Mouse (Mus musculus) lung, postnatal 10 days (tissue): ENCODE measurements around the gene Gid8.
A peak's percentile ranks its signal among the peaks of the same experiment; 100 is the strongest.

Experiments used
- DNase-seq: peaks from one replicate; pipeline ENCODE4 v3.0.0; 2021

Gene Gid8

DNA sequence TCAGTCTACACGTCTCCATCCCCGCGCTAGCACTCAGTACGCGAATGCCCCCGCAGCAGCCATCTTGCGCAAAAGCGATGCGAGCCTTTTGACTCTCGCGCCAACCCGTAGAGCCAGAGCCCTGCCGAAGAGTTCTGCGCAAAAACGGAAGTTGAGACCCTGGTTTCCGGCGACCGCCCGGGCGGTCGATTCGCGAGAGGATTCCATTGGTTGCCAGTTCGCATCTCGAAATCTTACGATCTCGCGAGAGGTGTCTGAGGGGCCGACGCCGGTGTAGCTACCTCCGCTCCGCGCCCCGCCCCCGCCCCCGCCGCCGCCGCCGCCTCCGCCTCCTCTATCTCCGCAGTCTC, at the start of gene Gid8, which contains the start of gene Dido1:
Gid8 (plus strand) TSS at position 195 of the 350 bp plus-strand sequence.
Dido1 (minus strand) TSS at position 77 of the 350 bp plus-strand sequence.
- DNase-seq = peak; percentile 98

DNA sequence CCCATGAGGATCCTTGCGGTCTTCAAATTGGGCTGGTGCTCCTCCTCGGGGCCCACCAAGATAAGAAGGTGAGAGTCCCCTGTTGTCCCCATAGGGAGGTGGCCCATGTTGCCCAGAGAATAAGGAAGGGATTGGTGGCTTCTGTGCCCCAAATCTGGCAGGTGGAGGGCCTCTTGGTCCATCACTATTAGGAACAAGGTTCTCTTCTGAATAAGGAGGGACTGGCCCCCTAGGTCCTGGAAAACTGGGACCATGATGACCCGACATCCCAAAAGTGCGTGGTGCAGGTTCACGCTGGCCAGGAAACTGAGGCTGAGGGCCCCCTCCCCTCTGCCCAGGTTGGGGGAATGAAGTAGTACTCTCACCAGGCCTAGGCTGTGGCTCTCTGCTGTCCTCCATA, 49.4 kb upstream of the Gid8 start:
- DNase-seq = no peak

DNA sequence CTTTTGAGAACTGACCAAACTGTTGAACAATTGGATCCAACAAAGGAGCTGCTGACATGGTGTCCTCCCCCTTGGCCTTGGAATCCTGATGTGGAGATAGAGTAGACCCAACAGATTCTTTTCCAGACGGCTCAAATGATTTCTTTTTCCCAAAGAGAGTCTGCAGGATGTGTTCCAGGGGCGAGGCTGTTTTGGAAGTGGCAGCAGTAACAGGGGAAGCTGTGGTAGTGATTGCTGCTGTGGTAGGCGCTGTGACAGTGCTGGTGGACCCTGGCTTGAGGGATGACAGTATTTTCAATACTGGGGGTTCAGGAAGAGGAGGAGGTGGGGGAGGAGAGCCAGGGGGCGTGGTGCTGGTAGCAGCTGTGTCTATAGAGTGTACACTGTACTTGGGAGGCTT, 47.9 kb upstream of the Gid8 start:
- no peak for DNase-seq

DNA sequence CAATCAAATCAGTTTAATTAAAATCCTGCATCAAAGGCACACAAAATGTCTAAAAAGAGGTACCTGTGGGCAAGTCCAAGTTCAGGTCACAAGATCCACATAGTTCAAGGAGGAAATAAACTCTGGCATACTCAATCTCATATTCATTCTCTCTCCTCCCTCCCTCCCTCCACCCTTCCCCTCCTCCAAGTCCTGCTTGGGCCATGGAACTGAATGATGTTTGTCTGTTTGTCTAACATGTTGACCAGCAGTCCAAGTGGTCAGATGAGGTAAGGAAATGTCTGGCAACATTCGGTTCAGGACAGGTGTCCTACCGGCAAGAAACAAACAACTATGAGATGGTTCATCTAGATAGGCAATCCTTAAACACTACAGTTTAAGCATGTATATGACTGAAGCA, 33.2 kb upstream of the Gid8 start:
- DNase-seq = no peak

DNA sequence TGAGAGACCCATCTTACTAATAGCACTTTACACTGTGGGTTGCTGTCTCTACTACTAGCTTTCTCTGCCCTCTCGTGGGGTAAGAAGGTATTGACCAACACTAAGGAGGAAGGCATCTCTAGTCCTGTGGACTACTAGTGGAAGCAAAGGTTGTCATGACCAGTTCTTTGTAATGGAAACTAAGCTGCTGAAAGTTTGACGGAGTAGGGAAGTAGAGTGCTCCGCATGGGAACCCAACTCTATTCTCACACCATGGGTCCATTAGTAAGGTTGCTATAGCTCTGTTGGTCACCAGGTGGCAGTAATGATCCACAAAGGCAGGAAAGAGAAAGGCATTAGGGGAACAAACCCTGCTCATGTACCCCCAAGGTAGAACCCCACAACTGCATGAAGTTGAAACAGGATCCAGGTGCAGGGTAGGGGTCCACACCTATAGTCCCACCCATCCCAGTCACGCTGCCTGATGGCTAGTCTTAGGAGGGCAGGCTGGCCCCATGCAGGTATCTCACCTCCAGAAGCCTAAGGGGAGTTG, 31.2 kb upstream of the Gid8 start:
- peak; percentile 76 for DNase-seq

DNA sequence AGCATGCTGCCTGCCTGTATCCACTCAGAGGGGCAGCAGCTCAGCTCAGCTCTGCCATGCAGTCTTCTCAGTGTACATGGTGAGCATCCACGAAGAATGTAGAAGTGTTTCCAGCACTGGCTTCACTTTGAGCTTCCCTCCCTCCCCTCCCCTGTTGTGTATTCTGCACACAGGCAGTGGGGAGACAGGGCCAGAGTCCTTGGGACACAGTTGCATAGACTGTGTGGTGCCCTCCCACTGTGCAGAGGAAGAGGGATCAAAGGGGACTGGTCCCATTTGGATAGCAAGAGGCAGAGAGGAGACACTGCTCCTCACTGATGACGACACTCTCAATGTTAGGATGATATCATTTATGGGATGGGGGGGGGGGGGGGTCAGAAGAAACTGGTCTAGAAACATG, 28.7 kb upstream of the Gid8 start:
- DNase-seq = no peak

DNA sequence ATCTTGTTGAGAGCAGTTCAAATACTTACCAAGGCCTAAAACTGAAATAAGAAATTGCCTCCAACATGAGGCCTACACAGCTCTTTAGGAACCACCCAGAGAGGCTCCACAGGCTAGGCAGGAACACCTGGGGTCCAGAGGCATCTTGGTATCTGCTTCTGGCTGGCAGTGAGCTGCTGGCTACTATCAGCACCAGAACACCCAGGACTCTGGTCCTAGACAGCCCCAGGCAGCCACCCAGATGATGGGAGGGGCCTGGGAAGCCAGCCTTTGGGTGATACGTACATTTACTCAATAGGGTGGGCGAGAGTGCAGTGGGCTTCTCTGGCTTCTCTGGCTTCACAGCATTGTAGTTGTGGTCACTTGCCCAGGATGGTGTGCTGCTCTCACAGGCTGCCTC, 26.4 kb upstream of the Gid8 start:
- no peak for DNase-seq

DNA sequence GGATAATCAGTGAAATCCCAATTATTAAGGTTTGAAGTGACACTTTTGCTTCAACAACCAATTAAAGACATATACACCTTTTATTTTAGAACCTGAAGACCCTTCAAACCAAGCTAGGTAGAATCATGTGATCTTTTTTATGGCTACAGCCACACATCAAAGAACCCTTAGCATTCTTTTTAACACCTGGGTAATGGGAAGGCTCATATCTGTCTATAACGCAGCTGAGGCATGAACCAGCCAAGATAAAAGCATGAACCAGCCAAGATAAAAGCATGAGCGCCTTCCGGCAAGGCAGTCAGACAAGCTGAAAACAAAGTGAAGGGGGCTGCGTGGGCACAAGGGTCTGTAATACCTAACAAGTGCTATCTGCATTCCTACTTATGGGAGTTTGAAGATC, 25.9 kb upstream of the Gid8 start:
- DNase-seq = no peak

DNA sequence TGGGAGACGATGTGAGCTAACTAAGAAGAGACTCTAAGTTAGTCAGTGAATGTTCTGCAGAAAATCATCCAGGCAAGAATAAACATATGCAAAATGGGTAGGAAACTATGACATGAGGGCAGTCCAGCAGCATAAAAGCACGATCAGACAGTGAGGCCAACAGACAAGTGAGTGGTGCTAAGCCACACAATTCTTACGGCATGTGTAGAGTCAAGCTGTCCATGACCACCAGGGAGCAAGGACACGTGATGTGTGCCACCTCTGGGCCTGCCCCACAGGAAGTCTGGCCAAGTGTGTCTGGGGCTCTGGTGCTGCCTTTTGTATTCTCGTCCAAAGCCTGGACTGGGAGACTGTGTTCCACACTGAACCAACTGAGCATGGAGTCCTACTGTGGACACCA, 20.1 kb upstream of the Gid8 start:
- DNase-seq = no peak

DNA sequence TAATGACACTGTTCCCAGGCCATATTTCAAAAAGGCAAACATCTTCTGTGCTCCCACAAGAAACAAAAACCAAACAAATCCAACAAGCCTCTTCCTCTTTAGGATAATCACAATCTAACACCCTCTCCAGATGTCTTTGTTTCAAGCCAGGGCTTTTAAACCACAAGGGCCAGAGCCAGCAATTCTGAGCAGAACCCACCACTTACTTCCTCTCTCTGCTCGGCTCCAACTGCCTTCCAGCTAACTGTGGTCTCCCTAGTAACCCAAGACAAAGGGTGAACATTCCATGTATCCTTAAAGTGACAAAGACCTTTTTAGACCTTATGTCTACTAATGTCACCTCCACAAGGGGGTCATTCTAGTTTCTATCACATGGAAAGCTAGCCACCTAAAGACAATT, 17.3 kb upstream of the Gid8 start:
- peak; percentile 65 for DNase-seq

DNA sequence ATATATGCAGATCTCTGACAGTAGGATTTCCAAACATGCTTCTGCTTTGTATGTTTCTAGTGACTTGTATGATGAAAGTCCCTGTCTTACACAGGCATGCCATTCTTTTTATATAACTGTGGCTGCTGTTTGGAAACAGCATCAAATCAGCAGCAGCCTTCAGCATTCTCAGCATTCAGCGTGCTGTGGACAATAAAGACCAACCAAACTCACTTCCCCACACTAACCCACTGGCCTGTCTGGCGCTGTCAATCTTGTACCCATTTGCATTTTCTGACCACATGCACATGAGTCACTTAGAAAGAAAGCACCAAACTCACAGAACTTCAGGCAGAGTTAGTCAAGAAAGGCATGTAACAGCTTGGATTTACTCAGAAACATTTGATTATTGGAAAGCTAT, 14.7 kb upstream of the Gid8 start:
- DNase-seq = no peak

DNA sequence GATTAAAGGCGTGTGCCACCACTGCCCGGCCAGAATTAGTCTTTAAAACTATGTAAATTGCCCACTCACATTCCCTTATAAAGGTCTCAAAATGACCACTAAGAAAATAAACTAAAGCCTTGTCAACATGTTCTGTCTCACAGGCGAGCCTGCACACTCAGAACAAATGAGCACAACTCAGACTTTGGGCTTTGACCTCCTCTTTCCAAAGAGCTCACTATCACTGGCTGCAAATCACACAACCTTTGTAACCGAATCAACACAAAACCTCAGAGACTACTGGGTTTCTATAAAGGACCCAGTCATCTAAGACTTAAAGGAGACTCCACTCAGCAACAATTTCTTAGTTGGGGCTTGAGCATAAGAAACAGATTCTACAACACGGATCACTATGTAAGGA, 9.5 kb upstream of the Gid8 start:
- DNase-seq = no peak

DNA sequence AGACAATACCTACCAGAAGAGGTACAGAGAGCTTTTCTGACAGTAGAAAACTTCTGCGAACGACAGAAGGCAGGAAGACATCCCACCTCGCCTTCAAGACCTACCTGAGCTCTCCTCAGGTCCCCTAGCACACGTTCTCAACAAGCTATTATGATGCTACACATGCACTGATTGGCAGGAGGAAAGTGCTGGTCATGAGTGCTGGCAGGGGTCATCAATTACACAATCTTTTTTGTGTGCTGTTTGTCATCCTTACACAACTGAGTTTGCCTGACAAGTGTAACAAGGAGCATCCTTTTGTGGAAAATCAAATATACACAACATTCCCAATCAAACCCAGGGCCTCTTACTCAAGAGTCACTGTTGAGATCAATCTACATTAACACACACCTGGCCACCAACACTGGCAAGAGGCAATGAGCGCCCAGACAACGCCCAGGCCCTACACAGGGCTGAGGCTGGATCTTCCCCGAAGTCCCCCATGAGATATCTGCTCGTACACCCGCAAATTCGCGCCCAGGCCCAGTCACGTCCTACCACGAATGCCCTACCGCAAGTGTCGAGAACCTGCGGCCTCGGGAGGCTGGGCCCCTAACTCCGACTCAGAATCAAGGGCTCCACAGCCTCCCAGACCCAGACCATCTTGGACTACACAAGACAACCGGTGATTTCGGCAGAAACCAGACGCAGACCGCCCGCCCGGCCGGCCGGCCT, 8.7 kb upstream of the Gid8 start:
- DNase-seq = no peak

DNA sequence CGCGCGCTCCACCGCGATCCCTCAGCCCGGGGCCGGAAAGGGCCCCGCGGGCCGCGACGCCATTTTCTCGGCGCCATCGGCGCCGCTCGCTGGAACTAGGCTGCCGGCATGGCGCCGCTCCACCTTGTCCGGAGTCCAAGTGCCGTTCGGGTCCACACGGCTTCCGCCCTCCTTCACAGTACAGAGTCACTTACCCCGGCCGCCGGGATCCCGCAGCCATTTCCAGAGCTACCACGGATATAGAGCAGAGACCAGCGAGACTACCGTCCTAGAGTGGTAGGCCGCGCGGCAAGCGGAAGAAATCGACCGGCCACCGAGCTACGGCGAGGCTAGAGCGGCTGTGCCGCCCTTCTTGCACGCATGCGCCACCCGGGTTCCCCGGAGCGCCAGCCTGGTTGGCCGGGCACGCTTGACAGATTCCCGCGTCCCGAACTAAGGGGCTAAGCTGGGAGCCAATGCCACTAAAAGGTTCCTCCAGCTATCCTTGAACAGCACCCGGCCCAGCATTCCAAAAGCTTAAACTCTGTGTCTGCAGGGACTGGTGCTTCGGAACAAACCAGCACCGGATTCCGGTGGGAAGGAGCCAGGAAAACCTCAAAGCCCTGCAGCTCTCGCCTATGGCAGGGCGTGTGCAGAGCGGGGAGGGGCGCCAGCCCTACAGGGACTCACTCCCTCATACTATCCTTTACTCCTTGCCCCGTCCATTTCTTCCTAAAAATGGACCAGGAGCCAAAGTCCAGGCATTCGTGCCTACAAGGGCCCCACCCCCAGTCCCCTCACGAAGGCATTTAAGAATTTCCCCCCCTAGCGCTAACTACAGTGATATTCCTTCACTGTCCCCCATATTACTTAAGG, 7.9 kb upstream of the Gid8 start:
- peak; percentile 94 for DNase-seq

DNA sequence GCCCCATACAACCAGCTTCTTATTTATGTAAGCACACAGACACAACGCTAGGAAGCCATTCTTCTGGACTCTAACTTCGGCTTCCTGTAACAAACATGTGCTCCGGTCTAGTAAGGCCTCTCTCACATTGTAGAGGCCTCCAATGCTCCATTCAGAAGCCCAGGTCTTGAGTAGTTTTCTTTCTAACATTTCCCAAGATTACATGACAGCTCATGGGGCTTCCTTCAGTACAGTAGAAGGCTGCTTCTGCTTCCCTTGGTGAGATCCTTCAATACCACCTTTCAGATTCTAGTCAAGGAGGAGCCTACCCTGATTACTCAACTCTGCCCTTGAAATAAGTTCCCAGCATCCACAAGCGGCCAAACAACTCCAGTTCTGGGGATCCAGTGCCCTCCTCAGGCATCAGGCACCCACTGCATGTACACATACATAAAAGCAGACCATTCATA, 7.2 kb upstream of the Gid8 start:
- DNase-seq = no peak

DNA sequence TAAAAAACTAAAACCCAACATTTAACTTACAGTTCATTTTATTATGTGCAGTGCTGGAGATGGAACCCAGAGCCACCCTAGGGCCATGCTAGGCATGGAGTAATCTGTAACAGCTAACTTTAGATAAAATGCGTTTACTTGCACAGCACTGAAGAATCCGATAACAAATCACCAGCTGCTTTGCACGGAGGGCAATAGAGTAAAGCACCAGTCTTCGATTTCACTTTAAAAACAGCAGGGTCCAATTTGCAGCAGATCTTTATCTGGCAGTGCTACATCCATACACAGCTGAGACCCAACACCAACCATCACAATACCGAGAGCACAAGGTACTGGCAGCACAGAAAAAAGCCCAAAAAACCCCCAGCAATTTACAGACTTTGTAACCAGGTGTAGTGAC, 6.7 kb upstream of the Gid8 start:
- no peak for DNase-seq

DNA sequence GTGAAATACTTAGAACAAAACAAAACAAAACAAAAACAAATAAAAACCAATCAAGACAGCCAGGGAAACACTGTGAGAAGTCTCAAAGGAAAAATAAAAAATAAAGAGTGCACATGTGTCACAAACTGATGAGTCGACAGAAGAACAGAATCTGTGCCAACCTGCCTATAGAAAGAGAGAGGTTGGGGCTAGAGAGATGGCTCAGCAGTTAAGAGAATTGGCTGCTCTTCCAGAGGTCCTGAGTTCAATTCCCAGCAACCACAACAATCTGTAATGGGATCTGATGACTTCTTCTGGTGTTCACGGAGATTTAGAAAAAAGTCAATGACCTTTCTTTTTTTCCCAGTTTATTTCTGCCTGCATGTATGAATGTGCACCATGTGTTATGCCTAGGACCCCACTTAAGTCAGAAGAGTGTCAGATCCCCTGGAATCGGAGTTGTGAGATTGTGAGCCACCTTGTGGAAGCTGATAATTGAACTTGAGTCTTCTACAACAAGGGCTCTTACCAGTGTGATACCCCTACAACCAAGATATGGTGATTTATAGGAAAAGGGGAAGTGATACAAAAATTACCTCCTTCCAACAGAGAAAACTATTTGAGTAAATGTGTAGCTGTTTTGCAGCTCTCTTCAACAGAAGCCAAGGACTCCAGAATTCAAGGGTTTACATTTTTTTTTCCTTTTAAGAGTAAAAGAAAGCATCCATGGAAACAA, 6.1 kb upstream of the Gid8 start:
- DNase-seq = no peak

DNA sequence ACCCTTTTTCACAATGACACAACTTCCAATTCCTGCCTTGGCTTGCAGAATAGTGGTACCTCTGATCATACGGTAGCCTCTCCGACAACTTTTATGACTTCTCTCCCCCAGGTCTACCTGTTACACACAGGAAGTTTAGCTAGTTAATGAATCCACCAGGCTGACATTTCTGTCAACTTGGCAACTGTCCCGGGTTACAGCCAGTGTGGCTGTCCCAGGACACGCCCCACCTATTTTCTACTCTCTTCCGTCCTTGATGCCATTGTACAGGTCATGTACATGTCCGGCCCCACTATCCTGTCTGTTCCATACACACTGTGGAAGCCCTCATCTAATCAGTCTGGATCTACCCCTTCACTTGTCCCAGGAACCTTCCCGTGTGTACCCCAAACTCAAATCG, 5.3 kb upstream of the Gid8 start:
- DNase-seq = peak; percentile 45

DNA sequence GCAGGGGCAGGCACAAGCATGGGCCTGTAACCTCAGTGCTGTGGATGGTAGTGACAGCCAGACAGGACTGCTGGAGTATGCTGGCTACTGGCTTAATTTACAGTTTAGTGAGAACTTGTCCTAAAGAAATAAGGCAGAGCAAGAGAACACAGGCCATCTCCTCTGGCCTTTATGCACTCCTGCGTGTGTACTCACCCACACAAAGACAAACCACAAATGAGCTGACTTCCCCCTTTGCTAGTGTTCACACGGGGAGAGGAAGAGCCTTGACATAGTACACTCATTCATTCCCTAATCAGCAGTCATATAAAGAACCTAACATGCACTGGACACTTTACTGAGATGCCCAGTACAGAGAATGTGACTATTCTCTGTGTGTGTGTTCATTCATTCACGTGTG, 4.9 kb upstream of the Gid8 start:
- no peak for DNase-seq

DNA sequence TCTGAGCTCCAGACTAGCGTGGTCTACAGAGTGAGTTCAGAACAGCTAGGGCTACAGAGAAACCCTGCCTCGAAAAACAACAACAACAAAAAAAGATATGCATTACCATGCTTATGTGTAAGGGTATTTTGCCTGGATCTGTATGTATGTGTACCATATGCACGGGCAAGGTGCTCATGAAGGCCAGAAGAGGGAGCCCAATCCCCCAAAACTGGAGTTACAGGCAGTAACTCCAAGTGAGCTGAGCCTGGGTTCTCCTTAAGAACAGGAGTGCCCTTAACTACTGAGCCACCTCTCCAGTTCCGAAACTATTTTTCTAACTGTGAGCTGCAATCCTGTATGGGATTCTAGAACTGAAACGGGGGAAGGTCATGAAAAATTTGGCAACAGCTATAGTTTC, 3.9 kb upstream of the Gid8 start:
- DNase-seq = no peak

DNA sequence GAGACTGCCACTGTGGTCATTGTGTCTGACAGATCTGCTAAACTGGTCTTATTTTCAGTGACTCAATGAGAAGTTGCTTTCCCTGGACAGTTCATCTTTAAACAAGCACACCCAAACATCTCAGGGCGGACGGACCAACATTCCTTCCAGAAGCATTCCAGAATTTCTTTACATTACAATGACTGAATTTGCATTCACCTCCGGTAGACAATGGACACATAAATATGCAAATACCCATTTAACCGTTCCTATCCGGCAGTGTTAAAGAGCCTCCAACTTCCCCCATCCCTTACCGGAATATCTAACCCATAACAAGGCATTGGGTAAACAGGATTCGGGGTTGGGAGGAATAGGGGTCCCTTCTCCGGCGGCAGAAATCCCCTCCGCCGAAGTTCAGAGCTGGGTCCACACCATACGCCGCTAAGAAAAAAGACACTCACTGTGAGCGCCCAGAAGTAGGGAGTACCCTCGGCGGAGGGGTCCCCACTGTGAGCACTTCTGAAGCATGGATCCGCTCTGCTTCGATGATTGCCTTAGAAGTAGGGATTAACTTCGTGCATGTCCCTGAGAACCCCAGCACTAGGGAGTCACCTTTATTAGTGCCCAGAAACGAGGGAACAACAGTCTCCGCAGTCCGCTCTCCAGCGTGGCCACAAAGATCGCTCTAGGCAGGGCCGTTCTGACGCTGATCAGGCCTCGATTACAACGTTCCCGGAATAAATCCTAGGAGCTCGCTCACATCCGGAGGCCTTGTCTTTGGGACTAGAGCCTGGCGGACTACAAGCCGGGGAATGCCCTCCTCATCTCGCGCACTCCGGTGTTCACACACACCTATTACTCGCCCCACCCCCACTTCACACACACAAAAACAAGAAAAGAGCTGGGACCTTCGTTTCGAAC, 644 bp upstream of the Gid8 start:
- no peak for DNase-seq
